Mouse (Mus musculus): Measurements from ENCODE around the gene Hipk2. TPM values are rescaled to one million over a fixed set of nuclear protein-coding genes. Genes with fewer than 3 reads are reported as not detected.
A peak's percentile ranks its signal among the peaks of the same experiment; 100 is the strongest.

Hipk2 gene
- polyA plus RNA-seq, 1 experiment from 2014 or later = 27.4 TPM

DNA sequence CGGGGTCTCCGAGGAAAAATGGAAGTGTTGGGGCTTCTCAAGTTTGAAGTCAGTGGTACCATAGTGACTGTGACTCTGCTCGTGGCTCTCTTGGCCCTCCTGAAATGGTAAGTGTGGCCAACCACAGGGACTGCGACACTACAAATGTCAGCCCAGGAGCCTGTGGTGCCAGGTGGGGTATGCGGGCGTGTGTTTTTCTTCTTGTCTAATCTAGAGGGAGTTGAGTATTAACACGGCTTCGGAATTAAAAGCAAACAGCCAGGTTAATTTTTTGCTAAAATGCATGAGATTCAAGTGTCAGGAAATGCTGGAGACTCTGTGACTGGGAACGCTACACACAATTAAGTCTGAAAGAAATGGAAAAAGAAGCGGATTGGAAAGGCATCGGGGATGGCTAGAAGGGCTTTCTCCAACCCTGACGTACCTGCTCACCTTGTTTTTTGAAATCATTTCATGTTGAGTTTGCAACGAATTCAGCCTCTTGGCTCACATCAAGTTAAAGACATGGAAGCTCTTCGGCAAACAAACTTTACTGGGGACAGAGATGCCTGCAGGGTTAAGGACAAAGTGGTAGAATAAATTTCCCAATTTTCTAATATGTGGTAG lies 43.3 kb upstream of the Hipk2 start:
- H3K27me3 ChIP-seq (replicated peaks; ENCODE audit: control insufficient read depth, insufficient read depth, low read length) = 0 out of 2 replicates have a peak, but pooled peaks cover 2% of the 10 kb centered on the region
- H3K27ac ChIP-seq (ENCODE audit: low read depth, low read length) = peak overlapping the region; percentile 50; the same call in 1 of the 2 replicates
- H3K9ac ChIP-seq (ENCODE audit: low read depth, low read length) = no peak overlapping the region; the same call in 1 of the 2 replicates
- ATAC-seq (replicated peaks; ENCODE audit: low FRiP score) (no peak), DNase-seq (ENCODE audit: low spot score) (no peak)
- no peaks in the 10 kb centered on the region for H3K9me3 ChIP-seq (ENCODE audit: control insufficient read depth, low read length)
- no peaks in the 10 kb centered on the region for H3K36me3 ChIP-seq (ENCODE audit: control insufficient read depth, insufficient read depth, low read length)
- H3K4me3 ChIP-seq (ENCODE audit: low read depth, low read length) = no peak overlapping the region
- 73% methylated on average over 14 of the region's 14 CpGs for WGBS
- peaks cover 78% of the 10 kb centered on the region for H3K4me1 ChIP-seq (replicated peaks; ENCODE audit: control insufficient read depth, insufficient read depth, low read length)
- 0 out of 2 replicates have a peak overlapping the region, but pooled peaks have one; percentile 5 for H3K4me2 ChIP-seq

DNA sequence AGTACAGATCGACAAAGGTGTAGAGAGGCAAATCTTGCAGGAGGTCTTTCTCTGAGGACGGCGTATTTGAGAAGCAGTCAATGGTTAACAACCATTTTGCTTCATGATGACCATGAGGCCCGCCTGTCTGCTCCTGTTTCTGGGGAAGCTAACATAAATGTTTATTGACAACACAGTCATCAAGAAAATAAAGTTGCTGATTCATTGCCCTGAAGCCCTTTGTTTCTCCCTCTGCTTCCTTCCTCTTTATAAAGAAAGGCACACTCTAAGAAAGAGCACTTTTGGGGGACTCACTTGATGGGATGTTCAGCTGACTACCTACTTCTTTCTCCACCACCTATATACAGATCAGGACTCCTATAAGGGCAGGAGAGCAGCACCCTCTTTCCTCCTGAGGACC lies 42.8 kb upstream of the Hipk2 start:
- no peak for DNase-seq (ENCODE audit: low spot score)
- no peak for ATAC-seq (replicated peaks; ENCODE audit: low FRiP score)
- H3K4me3 ChIP-seq (ENCODE audit: low read depth, low read length) = no peak overlapping the region

DNA sequence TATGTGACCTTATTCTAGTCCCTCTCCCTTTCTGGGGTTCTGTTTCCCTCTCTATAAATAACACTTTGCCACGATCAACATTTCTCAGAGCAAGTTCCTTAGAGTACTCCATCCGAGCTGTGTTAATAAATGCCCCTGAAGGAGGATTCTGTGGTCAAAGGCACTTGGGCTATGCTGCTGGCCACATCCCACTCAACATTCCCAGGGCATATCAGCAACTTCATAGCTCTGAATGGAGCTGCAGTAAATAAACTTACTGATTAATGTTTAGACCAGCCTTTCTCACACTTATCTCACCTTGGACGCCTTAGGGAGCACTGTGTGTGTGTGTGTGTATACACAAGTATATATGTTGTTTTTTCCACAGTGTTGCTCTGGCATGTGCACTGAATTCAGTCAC lies 41.5 kb upstream of the Hipk2 start:
- Histone ChIP-seq H3K27me3 (replicated peaks; ENCODE audit: control insufficient read depth, insufficient read depth, low read length) (0 out of 2 replicates have a peak, but pooled peaks cover 2% of the 10 kb centered on the region), H3K36me3 (ENCODE audit: control insufficient read depth, insufficient read depth, low read length) (no peaks in the 10 kb centered on the region), H3K4me1 (replicated peaks; ENCODE audit: control insufficient read depth, insufficient read depth, low read length) (peaks cover 80% of the 10 kb centered on the region), H3K9ac (ENCODE audit: low read depth, low read length) (peak overlapping the region; percentile 22; the same call in 1 of the 2 replicates), H3K4me3 (ENCODE audit: low read depth, low read length) (no peak overlapping the region), H3K9me3 (ENCODE audit: control insufficient read depth, low read length) (no peaks in the 10 kb centered on the region), H3K4me2 (no peak overlapping the region), H3K27ac (ENCODE audit: low read depth, low read length) (peak overlapping the region; percentile 41; the same call in 1 of the 2 replicates)
- no peak for DNase-seq (ENCODE audit: low spot score)
- no peak for ATAC-seq (replicated peaks; ENCODE audit: low FRiP score)
- 63% methylated on average over 3 of the region's 3 CpGs for WGBS

More for the DNA sequence above, 42.8 kb upstream of the Hipk2 start:
- no peak overlapping the region for H3K9ac ChIP-seq (ENCODE audit: low read depth, low read length)
- WGBS = 69% methylated on average over 4 of the region's 4 CpGs
- peaks cover 78% of the 10 kb centered on the region for H3K4me1 ChIP-seq (replicated peaks; ENCODE audit: control insufficient read depth, insufficient read depth, low read length)
- 0 out of 2 replicates have a peak overlapping the region, but pooled peaks have one; percentile 10 for H3K4me2 ChIP-seq
- no peaks in the 10 kb centered on the region for H3K36me3 ChIP-seq (ENCODE audit: control insufficient read depth, insufficient read depth, low read length)
- H3K9me3 ChIP-seq (ENCODE audit: control insufficient read depth, low read length) = no peaks in the 10 kb centered on the region
- 0 out of 2 replicates have a peak, but pooled peaks cover 2% of the 10 kb centered on the region for H3K27me3 ChIP-seq (replicated peaks; ENCODE audit: control insufficient read depth, insufficient read depth, low read length)
- peak overlapping the region; percentile 60 for H3K27ac ChIP-seq (ENCODE audit: low read depth, low read length)

DNA sequence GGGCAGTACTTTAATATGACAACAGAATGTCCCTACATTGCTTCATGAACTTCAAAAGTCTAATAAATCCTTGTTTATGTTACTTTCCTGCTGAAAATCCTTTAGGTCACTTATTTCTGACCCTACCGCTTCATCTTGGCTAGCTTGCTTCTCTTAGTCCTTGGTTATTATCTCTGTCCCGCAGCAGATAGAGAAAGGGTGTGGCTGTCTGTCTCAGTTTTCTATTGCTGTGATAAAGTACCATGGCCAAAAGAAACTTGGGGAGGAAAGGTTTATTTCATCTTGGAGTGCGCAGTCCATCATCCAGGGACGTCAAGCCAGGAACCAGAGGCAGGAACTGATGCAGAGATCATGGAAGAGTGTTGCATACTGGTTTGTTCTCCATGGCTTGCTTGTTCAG lies 40.6 kb upstream of the Hipk2 start:
- 0 out of 2 replicates have a peak, but pooled peaks have one; percentile 43 for ATAC-seq (replicated peaks; ENCODE audit: low FRiP score)
- Histone ChIP-seq H3K4me1 (replicated peaks; ENCODE audit: control insufficient read depth, insufficient read depth, low read length) (peaks cover 80% of the 10 kb centered on the region), H3K27ac (ENCODE audit: low read depth, low read length) (peak overlapping the region; percentile 28; the same call in 1 of the 2 replicates), H3K36me3 (ENCODE audit: control insufficient read depth, insufficient read depth, low read length) (no peaks in the 10 kb centered on the region), H3K9me3 (ENCODE audit: control insufficient read depth, low read length) (no peaks in the 10 kb centered on the region), H3K9ac (ENCODE audit: low read depth, low read length) (0 out of 2 replicates have a peak overlapping the region, but pooled peaks have one; percentile 15), H3K27me3 (replicated peaks; ENCODE audit: control insufficient read depth, insufficient read depth, low read length) (0 out of 2 replicates have a peak, but pooled peaks cover 2% of the 10 kb centered on the region), H3K4me2 (peak overlapping the region; percentile 45), H3K4me3 (ENCODE audit: low read depth, low read length) (no peak overlapping the region)
- no peak for DNase-seq (ENCODE audit: low spot score)
- 41% methylated on average over 4 of the region's 4 CpGs for WGBS

DNA sequence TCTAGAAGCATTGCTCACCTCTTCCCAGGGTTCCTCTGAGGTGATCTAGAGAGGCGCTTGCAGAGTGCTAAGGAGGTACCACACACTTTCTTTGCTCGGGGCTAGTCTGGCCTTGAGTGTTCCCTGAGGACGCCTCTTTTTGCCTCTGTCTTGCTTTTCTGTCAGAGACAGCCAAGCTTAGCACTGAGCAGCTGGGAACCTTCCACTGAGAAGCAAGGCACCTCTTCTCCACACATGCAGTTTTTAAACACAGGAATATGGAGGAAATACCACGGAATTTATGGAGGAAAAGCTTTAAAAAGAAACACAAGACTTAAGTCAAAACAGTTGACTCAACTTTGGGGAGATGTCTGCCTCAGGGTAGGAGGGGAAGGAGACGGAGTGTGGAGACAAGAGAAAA lies 39.8 kb upstream of the Hipk2 start:
- H3K9ac ChIP-seq (ENCODE audit: low read depth, low read length) = peak overlapping the region; percentile 21; the same call in 1 of the 2 replicates
- H3K36me3 ChIP-seq (ENCODE audit: control insufficient read depth, insufficient read depth, low read length) = no peaks in the 10 kb centered on the region
- DNase-seq (ENCODE audit: low spot score) (no peak), ATAC-seq (replicated peaks; ENCODE audit: low FRiP score) (no peak)
- H3K9me3 ChIP-seq (ENCODE audit: control insufficient read depth, low read length) = no peaks in the 10 kb centered on the region
- H3K27ac ChIP-seq (ENCODE audit: low read depth, low read length) = 0 out of 2 replicates have a peak overlapping the region, but pooled peaks have one; percentile 3
- 0 out of 2 replicates have a peak, but pooled peaks cover 2% of the 10 kb centered on the region for H3K27me3 ChIP-seq (replicated peaks; ENCODE audit: control insufficient read depth, insufficient read depth, low read length)
- no peak overlapping the region for H3K4me2 ChIP-seq
- H3K4me1 ChIP-seq (replicated peaks; ENCODE audit: control insufficient read depth, insufficient read depth, low read length) = peaks cover 76% of the 10 kb centered on the region
- no peak overlapping the region for H3K4me3 ChIP-seq (ENCODE audit: low read depth, low read length)
- 81% methylated on average over 5 of the region's 5 CpGs for WGBS

DNA sequence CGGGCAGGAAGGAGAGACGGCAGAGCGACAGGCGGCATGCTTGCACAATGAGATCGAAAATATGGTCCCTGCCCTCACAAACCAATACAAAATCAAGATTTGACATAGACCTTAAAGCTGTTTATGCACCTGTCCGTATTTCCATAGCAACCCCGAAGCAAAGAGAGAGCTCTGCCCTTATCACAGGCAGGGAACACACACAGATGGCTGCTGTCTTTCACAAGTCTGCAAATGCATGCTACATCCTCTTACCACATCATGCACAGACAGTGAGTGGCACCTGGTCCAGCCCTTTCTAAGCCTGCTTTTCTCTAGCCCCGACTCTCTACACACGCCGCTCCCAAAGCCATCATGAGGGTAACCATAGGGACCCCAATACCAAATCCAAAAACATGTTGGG lies 38.2 kb upstream of the Hipk2 start:
- Histone ChIP-seq H3K4me3 (ENCODE audit: low read depth, low read length) (no peak overlapping the region), H3K27ac (ENCODE audit: low read depth, low read length) (0 out of 2 replicates have a peak overlapping the region, but pooled peaks have one; percentile 1), H3K9me3 (ENCODE audit: control insufficient read depth, low read length) (no peaks in the 10 kb centered on the region), H3K4me2 (no peak overlapping the region), H3K9ac (ENCODE audit: low read depth, low read length) (no peak overlapping the region), H3K4me1 (replicated peaks; ENCODE audit: control insufficient read depth, insufficient read depth, low read length) (peaks cover 79% of the 10 kb centered on the region), H3K27me3 (replicated peaks; ENCODE audit: control insufficient read depth, insufficient read depth, low read length) (0 out of 2 replicates have a peak, but pooled peaks cover 2% of the 10 kb centered on the region), H3K36me3 (ENCODE audit: control insufficient read depth, insufficient read depth, low read length) (no peaks in the 10 kb centered on the region)
- DNase-seq (ENCODE audit: low spot score) (no peak), ATAC-seq (replicated peaks; ENCODE audit: low FRiP score) (no peak)
- 83% methylated on average over 10 of the region's 10 CpGs for WGBS

DNA sequence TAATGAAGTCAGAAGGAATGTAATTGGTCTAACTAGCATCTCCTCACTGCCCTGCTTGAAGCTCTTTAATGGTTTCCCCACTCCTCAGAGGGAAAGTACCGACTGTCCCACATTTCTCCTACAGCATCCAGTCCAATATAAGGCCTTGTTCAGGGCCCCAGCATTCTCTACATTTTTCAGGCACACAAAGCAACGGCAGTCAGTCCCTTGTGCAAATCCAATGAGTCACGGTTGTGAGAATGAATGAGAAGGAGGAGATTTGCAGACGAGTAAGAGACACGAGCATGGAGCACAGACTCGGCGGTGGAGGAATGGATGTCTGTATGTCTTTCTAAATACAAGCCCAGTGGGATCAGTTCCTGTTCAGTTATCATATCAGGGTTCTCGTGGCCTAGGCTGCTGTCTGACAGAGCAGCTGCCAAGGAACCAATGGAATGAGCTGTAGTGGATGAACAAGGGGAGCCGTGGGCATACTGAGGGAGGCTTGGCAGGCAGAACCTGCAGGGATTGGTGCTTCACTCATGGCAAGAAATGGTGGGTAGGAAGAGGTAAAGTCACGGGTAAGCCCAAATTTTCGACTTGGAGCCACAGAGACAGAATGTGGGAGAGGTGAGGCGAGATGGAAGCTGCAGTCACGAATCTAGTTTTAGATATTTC lies 37.5 kb upstream of the Hipk2 start:
- Histone ChIP-seq H3K27me3 (replicated peaks; ENCODE audit: control insufficient read depth, insufficient read depth, low read length) (0 out of 2 replicates have a peak, but pooled peaks cover 2% of the 10 kb centered on the region), H3K36me3 (ENCODE audit: control insufficient read depth, insufficient read depth, low read length) (no peaks in the 10 kb centered on the region), H3K27ac (ENCODE audit: low read depth, low read length) (no peak overlapping the region), H3K9ac (ENCODE audit: low read depth, low read length) (no peak overlapping the region), H3K4me3 (ENCODE audit: low read depth, low read length) (no peak overlapping the region), H3K9me3 (ENCODE audit: control insufficient read depth, low read length) (no peaks in the 10 kb centered on the region), H3K4me1 (replicated peaks; ENCODE audit: control insufficient read depth, insufficient read depth, low read length) (peaks cover 72% of the 10 kb centered on the region), H3K4me2 (no peak overlapping the region; the same call in 1 of the 2 replicates)
- 74% methylated on average over 13 of the region's 13 CpGs for WGBS
- DNase-seq (ENCODE audit: low spot score) (no peak), ATAC-seq (replicated peaks; ENCODE audit: low FRiP score) (no peak)

DNA sequence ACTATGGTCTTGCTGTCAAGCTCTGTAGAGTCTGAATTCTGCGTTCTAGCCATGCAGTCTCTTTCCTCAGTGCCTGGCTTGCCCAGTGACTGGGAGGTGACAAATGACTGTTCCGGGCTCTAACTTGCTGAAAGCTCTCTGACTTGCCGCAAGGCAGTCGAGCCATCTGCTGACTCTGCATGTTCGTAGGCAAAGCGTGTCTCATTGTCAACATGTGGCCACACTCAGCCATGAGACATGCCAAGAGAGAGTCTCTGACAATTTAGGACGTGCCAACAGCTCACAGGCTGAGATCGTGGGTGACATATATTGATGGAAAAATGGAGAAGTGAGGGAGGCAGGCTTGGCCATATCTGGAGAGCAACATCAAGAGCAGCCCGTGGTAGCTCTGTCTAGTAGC lies 36.9 kb upstream of the Hipk2 start:
- DNase-seq (ENCODE audit: low spot score) = no peak
- no peak overlapping the region for H3K4me3 ChIP-seq (ENCODE audit: low read depth, low read length)
- H3K36me3 ChIP-seq (ENCODE audit: control insufficient read depth, insufficient read depth, low read length) = no peaks in the 10 kb centered on the region
- no peak for ATAC-seq (replicated peaks; ENCODE audit: low FRiP score)
- H3K9ac ChIP-seq (ENCODE audit: low read depth, low read length) = peak overlapping the region; percentile 44
- H3K4me1 ChIP-seq (replicated peaks; ENCODE audit: control insufficient read depth, insufficient read depth, low read length) = peaks cover 65% of the 10 kb centered on the region
- 83% methylated on average over 9 of the region's 9 CpGs for WGBS
- no peaks in the 10 kb centered on the region for H3K9me3 ChIP-seq (ENCODE audit: control insufficient read depth, low read length)
- 0 out of 2 replicates have a peak, but pooled peaks cover 2% of the 10 kb centered on the region for H3K27me3 ChIP-seq (replicated peaks; ENCODE audit: control insufficient read depth, insufficient read depth, low read length)
- H3K27ac ChIP-seq (ENCODE audit: low read depth, low read length) = 0 out of 2 replicates have a peak overlapping the region, but pooled peaks have one; percentile 34
- no peak overlapping the region; the same call in 1 of the 2 replicates for H3K4me2 ChIP-seq
